Mouse (Mus musculus): Measurements from ENCODE around the gene Nrf1.

DNA sequence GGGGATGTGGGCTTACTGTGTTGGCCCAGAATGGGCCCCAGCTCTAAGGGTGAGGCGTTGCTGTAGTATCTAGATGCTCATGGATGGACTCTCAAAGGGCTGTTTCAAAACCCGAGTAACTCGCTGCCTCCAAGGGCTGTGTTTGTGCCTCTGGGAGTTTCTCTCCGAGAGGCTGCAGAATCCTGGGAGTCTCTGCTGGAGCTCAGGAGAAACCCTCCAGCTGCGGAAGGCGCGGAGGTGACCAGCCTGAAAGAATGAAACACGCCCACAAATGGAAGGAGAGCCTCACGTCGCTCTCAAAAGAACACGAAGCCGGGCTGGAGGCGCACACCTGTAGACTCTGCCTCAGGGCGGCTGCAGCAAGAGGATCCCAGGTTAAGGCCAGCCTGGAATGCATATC is 129.5 kb downstream of the Nrf1 start:
- TF ChIP-seq CTCF (IDR thresholded peaks at IDR 0.05; ENCODE audit: low read depth, low read length) (no peak), POLR2A (IDR thresholded peaks at IDR 0.05; ENCODE audit: insufficient read depth, low read length) (no peak)

All from ES-Bruce4 (cell line).